Mouse (Mus musculus): ENCODE measurements around the gene Olfr512. TPM values are rescaled to one million over a fixed set of nuclear protein-coding genes. Genes with fewer than 3 reads are reported as not detected.

Olfr512 gene
- total and polyA plus RNA-seq, 3 experiments, result not detected

DNA sequence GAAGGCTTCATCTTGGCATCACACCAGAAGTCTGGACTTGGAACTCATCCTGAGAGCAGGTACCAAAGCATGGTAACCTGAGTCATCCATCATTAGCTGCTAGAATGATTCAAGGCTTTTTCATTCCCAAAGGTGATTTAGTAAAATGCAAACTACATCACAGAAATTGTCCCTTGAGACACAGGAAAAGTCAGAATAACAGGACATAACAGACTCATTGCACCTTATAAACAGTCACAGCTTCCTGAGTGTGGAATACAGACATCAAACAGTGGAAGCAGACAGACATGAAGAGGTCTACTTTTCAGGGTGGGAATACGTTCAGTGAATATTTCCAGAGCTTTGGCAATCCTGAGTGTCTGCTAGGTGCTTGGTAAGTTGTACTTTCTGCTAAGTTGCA, 37.6 kb downstream of the Olfr512 start, which contains the start of gene Olfr513:
Olfr513 (plus strand) TSS at position 301 of the 400 bp plus-strand sequence.
- Histone ChIP-seq H3K27ac (ENCODE audit: control insufficient read depth, low read depth, low read length) (no peak within 1 kb of the TSS), H3K4me1 (ENCODE audit: control insufficient read depth in 1 of 2, insufficient read depth in 2 of 2, low read length in 2 of 2) (no peaks in the 10 kb centered on the region), H3K36me3 (ENCODE audit: control insufficient read depth in 1 of 2, insufficient read depth in 2 of 2, low read length in 2 of 2) (no peaks in the 10 kb centered on the region)

DNA sequence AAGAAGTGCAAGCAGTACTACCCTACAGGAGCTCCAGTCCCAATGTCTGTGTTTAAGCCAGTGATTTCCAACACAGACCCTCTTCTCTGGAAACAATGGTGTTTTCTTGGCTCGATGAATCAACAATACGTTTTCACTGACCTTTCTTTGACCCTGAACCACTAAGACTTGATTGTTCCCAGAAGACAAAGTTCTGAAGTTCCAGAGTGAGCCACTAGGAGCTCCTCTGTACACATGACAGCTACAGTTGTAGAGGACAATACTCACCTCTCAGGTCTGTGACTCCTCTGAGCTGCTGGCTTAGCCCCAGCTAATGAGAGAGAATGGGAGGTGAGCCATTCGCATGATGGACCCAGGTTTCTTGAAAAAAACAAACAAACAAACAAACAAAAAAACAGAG, 47.3 kb downstream of the Olfr512 start:
- no peaks in the 10 kb centered on the region for H3K4me1 ChIP-seq (ENCODE audit: control insufficient read depth in 1 of 2, insufficient read depth in 2 of 2, low read length in 2 of 2)
- no peak overlapping the region for H3K9ac ChIP-seq (ENCODE audit: control insufficient read depth, low read depth, low read length, poor library complexity, severe bottlenecking)
- H3K9me3 ChIP-seq (replicated peaks; ENCODE audit: insufficient read depth, low read length), result no peaks in the 10 kb centered on the region
- no peaks in the 10 kb centered on the region for H3K36me3 ChIP-seq (ENCODE audit: control insufficient read depth in 1 of 2, insufficient read depth in 2 of 2, low read length in 2 of 2)
- TF ChIP-seq CTCF (IDR thresholded peaks at IDR 0.05 in 2 of 3, conservative IDR thresholded peaks at IDR 0.05 in 1 of 3; ENCODE audit: control insufficient read depth in 1 of 3, insufficient read depth in 1 of 3, low read depth in 2 of 3, low read length in 3 of 3, poor library complexity in 1 of 3, severe bottlenecking in 1 of 3) (no peak), ZMIZ1 (IDR thresholded peaks at IDR 0.05; ENCODE audit: low read depth, low read length) (no peak), ETS1 (IDR thresholded peaks at IDR 0.05; ENCODE audit: low read depth, low read length) (no peak), KAT2A (conservative IDR thresholded peaks at IDR 0.05; ENCODE audit: low read depth, low read length) (no peak), SIN3A (IDR thresholded peaks at IDR 0.05; ENCODE audit: low read length) (no peak), RCOR1 (IDR thresholded peaks at IDR 0.05; ENCODE audit: low read depth, low read length) (no peak), NRF1 (IDR thresholded peaks at IDR 0.05; ENCODE audit: insufficient read depth, low read depth, low read length, poor library complexity, severe bottlenecking) (no peak), GATA1 (IDR thresholded peaks at IDR 0.05; ENCODE audit: low read depth, low read length) (no peak), JUND (IDR thresholded peaks at IDR 0.05; ENCODE audit: low read depth, low read length) (no peak), POLR2AphosphoS5 (IDR thresholded peaks at IDR 0.05; ENCODE audit: borderline replicate concordance, low read depth, low read length) (no peak), GABPA (IDR thresholded peaks at IDR 0.05; ENCODE audit: low read depth, low read length) (no peak), MYB (IDR thresholded peaks at IDR 0.05; ENCODE audit: low read depth, low read length) (no peak), BHLHE40 (IDR thresholded peaks at IDR 0.05; ENCODE audit: borderline replicate concordance, low read depth, low read length) (no peak), MXI1 (IDR thresholded peaks at IDR 0.05; ENCODE audit: low read depth, low read length) (no peak), E2F4 (IDR thresholded peaks at IDR 0.05; ENCODE audit: borderline replicate concordance, low read depth, low read length) (no peak), ZNF384 (IDR thresholded peaks at IDR 0.05; ENCODE audit: low read depth, low read length) (no peak), NELFE (IDR thresholded peaks at IDR 0.05; ENCODE audit: low read depth, low read length) (no peak), TBP (IDR thresholded peaks at IDR 0.05; ENCODE audit: low read depth, low read length) (no peak), MAFK (IDR thresholded peaks at IDR 0.05; ENCODE audit: borderline replicate concordance, low read depth, low read length) (no peak), MYC (IDR thresholded peaks at IDR 0.05; ENCODE audit: low read depth, low read length) (no peak)
- H3K79me2 ChIP-seq (ENCODE audit: control insufficient read depth, insufficient read depth, low read length, poor library complexity), result no peaks in the 10 kb centered on the region
- no peak for DNase-seq (ENCODE audit: low read depth, low spot score)
- H3K27ac ChIP-seq (ENCODE audit: control insufficient read depth, low read depth, low read length), result no peak overlapping the region
- no peak overlapping the region for H3K4me3 ChIP-seq (ENCODE audit: control insufficient read depth in 1 of 2, insufficient read depth in 1 of 2, low read depth in 2 of 2, low read length in 2 of 2)
- H3K27me3 ChIP-seq (ENCODE audit: control insufficient read depth in 1 of 2, insufficient read depth in 2 of 2, low read length in 2 of 2), result no peaks in the 10 kb centered on the region

More for the DNA sequence above, 37.6 kb downstream of the Olfr512 start, which contains the start of gene Olfr513:
- no peak within 1 kb of the TSS for H3K4me3 ChIP-seq (ENCODE audit: control insufficient read depth in 1 of 2, insufficient read depth in 1 of 2, low read depth in 2 of 2, low read length in 2 of 2)
- no peak within 1 kb of the TSS for H3K9ac ChIP-seq (ENCODE audit: control insufficient read depth, low read depth, low read length, poor library complexity, severe bottlenecking)
- no peaks in the 10 kb centered on the region for H3K9me3 ChIP-seq (replicated peaks; ENCODE audit: insufficient read depth, low read length)
- DNase-seq (ENCODE audit: low read depth, low spot score), result no peak
- H3K79me2 ChIP-seq (ENCODE audit: control insufficient read depth, insufficient read depth, low read length, poor library complexity), result no peaks in the 10 kb centered on the region
- no peaks in the 10 kb centered on the region for H3K27me3 ChIP-seq (ENCODE audit: control insufficient read depth in 1 of 2, insufficient read depth in 2 of 2, low read length in 2 of 2)
- TF ChIP-seq MYB (IDR thresholded peaks at IDR 0.05; ENCODE audit: low read depth, low read length) (no peak), TAL1 (IDR thresholded peaks at IDR 0.05; ENCODE audit: low read length) (no peak), JUND (IDR thresholded peaks at IDR 0.05; ENCODE audit: low read depth, low read length) (no peak), CHD1 (IDR thresholded peaks at IDR 0.05; ENCODE audit: low read depth, low read length) (no peak), GABPA (IDR thresholded peaks at IDR 0.05; ENCODE audit: low read depth, low read length) (no peak), CHD2 (IDR thresholded peaks at IDR 0.05; ENCODE audit: low read length) (no peak), GATA1 (IDR thresholded peaks at IDR 0.05; ENCODE audit: low read depth, low read length) (no peak), E2F4 (IDR thresholded peaks at IDR 0.05; ENCODE audit: borderline replicate concordance, low read depth, low read length) (no peak), ELF1 (IDR thresholded peaks at IDR 0.05; ENCODE audit: low read depth, low read length) (no peak), KAT2A (conservative IDR thresholded peaks at IDR 0.05; ENCODE audit: low read depth, low read length) (no peak), NELFE (IDR thresholded peaks at IDR 0.05; ENCODE audit: low read depth, low read length) (no peak), POLR2AphosphoS5 (IDR thresholded peaks at IDR 0.05; ENCODE audit: borderline replicate concordance, low read depth, low read length) (no peak), EP300 (IDR thresholded peaks at IDR 0.05; ENCODE audit: low read depth in 1 of 2, low read length in 2 of 2) (no peak), ETS1 (IDR thresholded peaks at IDR 0.05; ENCODE audit: low read depth, low read length) (no peak), BHLHE40 (IDR thresholded peaks at IDR 0.05; ENCODE audit: borderline replicate concordance, low read depth, low read length) (no peak), SMC3 (IDR thresholded peaks at IDR 0.05; ENCODE audit: low read depth, low read length) (no peak)
